Mouse (Mus musculus): ENCODE measurements around the gene Pnmt. TPM values are rescaled to one million over a fixed set of nuclear protein-coding genes. Genes with fewer than 3 reads are reported as not detected.
A peak's percentile ranks its signal among the peaks of the same experiment; 100 is the strongest.

The Pnmt gene
- total and polyA plus RNA-seq, 3 experiments = not detected

DNA sequence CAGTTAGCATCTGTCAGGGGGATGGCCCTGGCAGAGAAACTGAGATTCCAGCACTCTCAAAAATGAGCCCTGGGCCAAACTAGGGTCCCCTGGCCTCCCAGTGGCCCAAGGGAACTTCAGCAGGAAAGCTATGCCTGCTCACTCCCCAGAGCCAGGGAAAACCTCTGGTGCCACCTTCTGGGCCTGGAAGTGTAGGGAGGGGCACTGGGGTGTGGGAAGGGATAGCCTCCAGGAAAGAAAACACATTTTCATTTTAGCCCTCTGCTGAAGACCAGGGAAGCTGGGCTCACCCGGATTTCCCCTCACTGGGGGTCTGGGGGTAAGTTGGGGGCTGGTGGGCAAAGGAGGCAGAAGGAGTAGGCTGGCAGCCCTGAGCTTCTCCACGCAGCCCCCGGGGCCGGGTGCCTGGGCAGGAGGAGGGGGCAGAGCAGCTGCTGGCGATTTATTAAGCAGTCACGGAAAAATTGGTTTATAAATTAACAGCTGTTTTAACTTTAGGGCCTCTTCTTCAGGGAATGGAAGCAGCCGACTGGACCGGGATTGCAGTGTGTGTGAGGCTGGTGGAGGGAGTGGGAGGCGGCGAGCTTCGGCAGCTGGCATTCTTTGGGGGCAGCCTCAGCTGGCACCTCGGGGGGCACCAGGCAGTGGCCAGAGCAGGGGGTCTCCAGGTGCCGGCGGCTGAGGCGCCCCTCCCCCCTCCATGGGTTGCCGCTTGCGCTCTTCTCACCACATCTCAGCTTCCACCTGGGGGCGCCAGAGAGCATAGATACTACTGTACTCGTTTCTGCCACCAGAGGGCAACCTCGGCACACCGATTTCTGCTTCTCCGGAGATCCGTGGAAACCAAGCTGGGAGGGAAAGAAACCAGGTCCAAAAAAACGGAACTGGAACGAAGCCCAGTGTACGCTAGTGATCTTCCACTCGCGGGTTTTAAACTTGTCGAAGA lies 44.0 kb upstream of the Pnmt start:
- Histone ChIP-seq H3K4me3 (ENCODE audit: low read depth, low read length) (no peak overlapping the region; the same call in 1 of the 2 replicates), H3K4me1 (ENCODE audit: insufficient read depth, low read depth, low read length) (peaks cover 22% of the 10 kb centered on the region), H3K27me3 (ENCODE audit: insufficient read depth, low read length) (peaks cover 61% of the 10 kb centered on the region), H3K9me3 (replicated peaks) (no peaks in the 10 kb centered on the region), H3K36me3 (replicated peaks) (no peaks in the 10 kb centered on the region)
- TF ChIP-seq CTCF (IDR thresholded peaks at IDR 0.05; ENCODE audit: low read depth, low read length) (peak; percentile 84), POLR2AphosphoS5 (IDR thresholded peaks at IDR 0.05; ENCODE audit: insufficient replicate concordance, low read depth, low read length) (no peak), GATA1 (IDR thresholded peaks at IDR 0.05; ENCODE audit: borderline replicate concordance, low read length) (no peak), GATA2 (IDR thresholded peaks at IDR 0.05; ENCODE audit: borderline replicate concordance, low read depth, low read length) (no peak), TAL1 (conservative IDR thresholded peaks at IDR 0.05; ENCODE audit: low read depth, low read length) (no peak)
- DNase-seq (ENCODE audit: low spot score) (peak; percentile 43), ATAC-seq (ENCODE audit: extremely low read depth, insufficient number of reproducible peaks, low FRiP score, poor library complexity, severe bottlenecking) (peak; percentile 40; the same call in 1 of the 2 replicates)

DNA sequence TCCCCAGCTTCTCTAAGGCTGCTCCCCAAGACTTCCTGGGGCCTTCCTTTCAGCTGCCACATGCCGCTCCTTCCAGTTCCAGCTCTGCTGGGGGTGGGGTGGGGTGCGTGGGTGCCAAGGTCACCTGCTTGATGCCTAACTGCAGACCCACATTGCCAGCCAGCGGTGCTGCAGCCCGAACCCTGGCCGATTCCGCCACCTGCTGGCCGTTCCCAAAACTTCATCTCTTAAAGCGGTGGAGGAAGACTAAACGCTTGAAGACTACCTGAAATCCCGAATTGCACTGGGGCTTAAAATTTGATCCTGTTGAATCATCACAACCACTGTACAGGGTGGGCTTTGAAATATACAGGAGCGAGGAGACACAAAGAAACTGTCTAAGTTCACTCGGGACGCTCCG lies 41.0 kb upstream of the Pnmt start:
- H3K27me3 ChIP-seq (ENCODE audit: insufficient read depth, low read length) = peaks cover 63% of the 10 kb centered on the region
- peaks cover 25% of the 10 kb centered on the region for H3K4me1 ChIP-seq (ENCODE audit: insufficient read depth, low read depth, low read length)
- DNase-seq (ENCODE audit: low spot score) = peak; percentile 65

DNA sequence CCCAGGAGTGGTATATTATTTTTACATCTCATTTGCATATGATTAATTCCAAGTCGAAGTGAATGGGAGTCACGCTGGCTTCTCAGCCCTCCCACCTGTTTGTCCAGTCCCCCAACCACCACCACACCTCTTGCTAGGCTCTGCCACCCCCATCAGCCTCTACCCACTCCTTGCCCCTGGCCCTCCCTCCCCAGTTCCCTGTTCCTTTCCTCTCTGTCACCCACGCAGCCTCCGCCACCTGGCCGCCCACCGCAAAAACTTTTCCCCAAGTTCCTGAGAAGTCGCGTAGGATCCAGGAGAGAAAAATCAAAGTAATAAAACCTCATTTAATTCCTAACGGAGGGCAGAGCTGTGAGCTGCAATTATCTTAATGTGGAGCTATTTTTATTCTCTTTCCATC lies 40.1 kb upstream of the Pnmt start:
- H3K27me3 ChIP-seq (ENCODE audit: insufficient read depth, low read length) = peaks cover 67% of the 10 kb centered on the region
- DNase-seq (ENCODE audit: low spot score) (no peak), ATAC-seq (ENCODE audit: extremely low read depth, insufficient number of reproducible peaks, low FRiP score, poor library complexity, severe bottlenecking) (no peak)
- H3K9me3 ChIP-seq (replicated peaks) = no peaks in the 10 kb centered on the region
- peaks cover 23% of the 10 kb centered on the region for H3K4me1 ChIP-seq (ENCODE audit: insufficient read depth, low read depth, low read length)
- H3K36me3 ChIP-seq (replicated peaks) = no peaks in the 10 kb centered on the region
- H3K4me3 ChIP-seq (ENCODE audit: low read depth, low read length) = no peak overlapping the region
- TF ChIP-seq GATA1 (IDR thresholded peaks at IDR 0.05; ENCODE audit: borderline replicate concordance, low read length) = no peak
- TF ChIP-seq TAL1 (conservative IDR thresholded peaks at IDR 0.05; ENCODE audit: low read depth, low read length) = no peak
- TF ChIP-seq GATA2 (IDR thresholded peaks at IDR 0.05; ENCODE audit: borderline replicate concordance, low read depth, low read length) = no peak

More for the DNA sequence above, 41.0 kb upstream of the Pnmt start:
- Histone ChIP-seq H3K4me3 (ENCODE audit: low read depth, low read length) (no peak overlapping the region; the same call in 1 of the 2 replicates), H3K36me3 (replicated peaks) (no peaks in the 10 kb centered on the region), H3K9me3 (replicated peaks) (no peaks in the 10 kb centered on the region)
- ATAC-seq (ENCODE audit: extremely low read depth, insufficient number of reproducible peaks, low FRiP score, poor library complexity, severe bottlenecking) = no peak
- TF ChIP-seq CTCF (IDR thresholded peaks at IDR 0.05; ENCODE audit: low read depth, low read length) (peak; percentile 48), POLR2AphosphoS5 (IDR thresholded peaks at IDR 0.05; ENCODE audit: insufficient replicate concordance, low read depth, low read length) (no peak)

DNA sequence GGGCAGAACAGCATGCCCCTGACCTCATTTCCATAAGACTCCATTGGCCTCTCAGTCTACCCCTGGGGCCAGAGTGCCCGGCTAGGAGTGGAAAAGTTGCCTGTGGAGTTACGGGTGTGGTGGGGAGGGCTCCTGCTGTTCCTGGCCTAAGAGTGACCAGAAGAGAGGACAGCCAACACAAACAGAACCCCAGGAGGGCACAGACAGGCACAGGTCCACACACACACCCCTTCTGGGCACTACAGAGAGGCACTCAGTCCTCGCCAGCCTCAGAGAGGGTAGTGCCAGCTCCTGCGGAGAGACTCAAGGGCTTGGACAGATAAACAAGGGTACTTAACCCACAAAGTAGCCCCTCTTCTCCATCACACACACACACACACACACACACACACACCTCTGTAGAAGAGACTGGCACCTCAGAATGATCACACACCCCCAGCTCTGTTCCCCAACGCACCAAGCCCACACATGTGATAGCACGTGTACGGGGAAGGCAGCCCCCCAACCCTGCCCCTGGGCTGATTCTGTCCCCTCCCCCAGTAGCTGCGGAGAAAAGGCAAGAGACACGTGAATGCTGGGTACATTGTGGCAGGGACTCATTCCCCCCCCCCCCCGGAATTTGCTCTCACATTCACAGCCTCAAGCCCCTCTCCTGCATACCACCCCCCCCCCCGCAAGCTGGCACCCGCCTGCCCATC lies 38.7 kb upstream of the Pnmt start:
- peaks cover 71% of the 10 kb centered on the region for H3K27me3 ChIP-seq (ENCODE audit: insufficient read depth, low read length)
- no peaks in the 10 kb centered on the region for H3K36me3 ChIP-seq (replicated peaks)
- H3K9me3 ChIP-seq (replicated peaks) = no peaks in the 10 kb centered on the region
- DNase-seq (ENCODE audit: low spot score) (no peak), ATAC-seq (ENCODE audit: extremely low read depth, insufficient number of reproducible peaks, low FRiP score, poor library complexity, severe bottlenecking) (no peak)
- TF ChIP-seq TAL1 (conservative IDR thresholded peaks at IDR 0.05; ENCODE audit: low read depth, low read length) = no peak
- TF ChIP-seq GATA1 (IDR thresholded peaks at IDR 0.05; ENCODE audit: borderline replicate concordance, low read length) = no peak
- TF ChIP-seq POLR2AphosphoS5 (IDR thresholded peaks at IDR 0.05; ENCODE audit: insufficient replicate concordance, low read depth, low read length) = no peak
- TF ChIP-seq GATA2 (IDR thresholded peaks at IDR 0.05; ENCODE audit: borderline replicate concordance, low read depth, low read length) = no peak
- TF ChIP-seq CTCF (IDR thresholded peaks at IDR 0.05; ENCODE audit: low read depth, low read length) = no peak
- peaks cover 22% of the 10 kb centered on the region for H3K4me1 ChIP-seq (ENCODE audit: insufficient read depth, low read depth, low read length)
- no peak overlapping the region for H3K4me3 ChIP-seq (ENCODE audit: low read depth, low read length)

DNA sequence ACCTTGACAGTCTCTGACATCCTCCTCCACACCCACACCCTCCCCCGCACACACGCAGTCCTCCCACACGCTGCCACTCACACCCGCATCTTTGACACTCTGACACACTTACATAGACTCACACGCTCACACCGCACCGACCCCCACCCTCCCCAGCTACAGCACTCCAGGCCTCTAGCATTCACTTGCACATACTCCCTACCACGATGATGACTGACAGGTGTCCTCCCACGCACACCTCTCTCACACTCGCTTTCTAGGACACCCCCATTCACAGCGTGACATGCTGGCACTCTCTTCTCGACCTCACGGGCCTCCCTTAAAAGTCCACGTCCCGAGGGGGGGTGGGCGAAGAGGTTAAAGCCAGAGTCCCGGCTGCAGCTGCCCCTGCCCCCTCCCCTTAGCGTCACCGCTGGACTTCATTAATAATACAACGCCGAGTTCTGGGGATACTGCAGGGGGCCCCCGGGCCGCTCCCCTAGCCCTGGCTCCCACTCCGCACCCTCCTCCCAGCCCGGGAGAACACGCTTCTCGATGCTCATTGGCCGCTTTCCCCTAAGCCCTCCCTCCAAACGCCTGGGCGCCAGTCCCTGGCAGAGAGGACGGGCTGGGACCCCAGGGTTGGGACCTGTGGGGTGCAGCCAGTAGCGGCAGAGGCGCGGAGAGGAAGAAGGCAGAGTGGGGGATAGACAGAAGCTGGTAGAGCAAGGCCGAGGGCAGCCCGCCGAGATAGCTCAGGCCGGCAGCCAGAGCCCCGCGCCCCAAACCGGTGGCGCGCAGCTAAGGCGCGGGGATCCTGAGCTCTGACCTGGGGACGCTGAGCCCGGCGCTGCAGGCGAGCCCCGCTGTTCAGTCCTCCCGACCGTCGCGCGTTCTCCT lies 37.9 kb upstream of the Pnmt start, which contains the start of gene Ppp1r1b:
Ppp1r1b (plus strand) TSS at position 322 of the 879 bp plus-strand sequence.
- Histone ChIP-seq H3K27me3 (ENCODE audit: insufficient read depth, low read length) (peaks cover 79% of the 10 kb centered on the region), H3K4me1 (ENCODE audit: insufficient read depth, low read depth, low read length) (peaks cover 17% of the 10 kb centered on the region), H3K36me3 (replicated peaks) (no peaks in the 10 kb centered on the region), H3K4me3 (ENCODE audit: low read depth, low read length) (no peak within 1 kb of the TSS), H3K9me3 (replicated peaks) (no peaks in the 10 kb centered on the region)
- ATAC-seq (ENCODE audit: extremely low read depth, insufficient number of reproducible peaks, low FRiP score, poor library complexity, severe bottlenecking) = no peak
- TF ChIP-seq TAL1 (conservative IDR thresholded peaks at IDR 0.05; ENCODE audit: low read depth, low read length) = no peak
- TF ChIP-seq GATA1 (IDR thresholded peaks at IDR 0.05; ENCODE audit: borderline replicate concordance, low read length) = no peak
- no peak for TF ChIP-seq GATA2 (IDR thresholded peaks at IDR 0.05; ENCODE audit: borderline replicate concordance, low read depth, low read length)
- no peak for TF ChIP-seq POLR2AphosphoS5 (IDR thresholded peaks at IDR 0.05; ENCODE audit: insufficient replicate concordance, low read depth, low read length)
- TF ChIP-seq CTCF (IDR thresholded peaks at IDR 0.05; ENCODE audit: low read depth, low read length) = no peak
- DNase-seq (ENCODE audit: low spot score) = no peak

Data from G1E (cell line).